Mouse (Mus musculus) C2C12 (cell line): ENCODE measurements at regions not wholly inside any gene's neighbourhood (a gene's known extent, or its start where the extent isn't known, plus 50 kb on each side); places are given as distances from the start of the nearest gene placed in this dataset.

Experiments
- H3K27me3 ChIP-seq: one replicate; pipeline ENCODE4 v1.6.1; 2011; ENCODE audit not compliant: control insufficient read depth, insufficient read depth, insufficient read length
- H3K36me3 ChIP-seq: one replicate; pipeline ENCODE4 v1.6.1; 2011; ENCODE audit not compliant: control insufficient read depth, insufficient read depth
- H3K4me3 ChIP-seq: one replicate; pipeline ENCODE4 v1.5.1; 2011; ENCODE audit warnings: mild to moderate bottlenecking, control low read depth; ENCODE audit not compliant: poor library complexity, insufficient read depth, severe bottlenecking
- H3K79me2 ChIP-seq: one replicate; pipeline ENCODE4 v1.6.1; 2011; ENCODE audit not compliant: control insufficient read depth, insufficient read depth
- H3K79me3 ChIP-seq: one replicate; pipeline ENCODE4 v1.6.1; 2011; ENCODE audit warnings: low read depth, control low read depth
- H3ac ChIP-seq: one replicate; pipeline ENCODE3; 2011; ENCODE audit warnings: low read depth; ENCODE audit not compliant: control insufficient read depth, insufficient read length
- CEBPB ChIP-seq: IDR thresholded peaks from one replicate; pipeline ENCODE4 v1.6.1; 2011; ENCODE audit warnings: low read depth, mild to moderate bottlenecking, control low read depth, moderate library complexity
- CTCF ChIP-seq: IDR thresholded peaks from one replicate; pipeline ENCODE4 v1.5.1; 2011; ENCODE audit not compliant: control insufficient read depth, insufficient read depth, insufficient read length
- FOSL1 ChIP-seq: IDR thresholded peaks from one replicate; pipeline ENCODE4 v1.8.0; 2011; ENCODE audit warnings: mild to moderate bottlenecking, low read length; ENCODE audit not compliant: poor library complexity, insufficient read depth, severe bottlenecking
- MAX ChIP-seq: IDR thresholded peaks from one replicate; pipeline ENCODE4 v1.6.1; 2011; ENCODE audit warnings: mild to moderate bottlenecking, control low read depth
- MYOD1 ChIP-seq: IDR thresholded peaks from one replicate; pipeline ENCODE4 v1.6.1; 2011; ENCODE audit warnings: low read depth; ENCODE audit not compliant: control insufficient read depth, insufficient read length
- MYOG ChIP-seq: IDR thresholded peaks from one replicate; pipeline ENCODE4 v1.6.1; 2011; ENCODE audit not compliant: control insufficient read depth, insufficient read length; ENCODE audit errors: extremely low read depth
- USF1 ChIP-seq: IDR thresholded peaks from one replicate; pipeline ENCODE4 v1.6.1; 2011; ENCODE audit warnings: low read depth, mild to moderate bottlenecking, control low read depth, moderate library complexity

- Histone ChIP-seq H3K79me2 (no peaks in the 10 kb centered on the region), H3K36me3 (no peaks in the 10 kb centered on the region), H3ac (no peak overlapping the region), H3K4me3 (no peak overlapping the region), H3K27me3 (no peaks in the 10 kb centered on the region), H3K79me3 (no peaks in the 10 kb centered on the region)
- TF ChIP-seq MYOG (no peak), MYOD1 (no peak), CTCF (no peak), MAX (no peak), CEBPB (no peak), USF1 (no peak), FOSL1 (no peak)
Measured at GRCm38 (mm10) chr9:115361191-115361590, 51.0 kb upstream of the Stt3b start.

GRCm38 (mm10) chr9:115361881-115362280 lies 51.7 kb upstream of the Stt3b start:
- TF ChIP-seq FOSL1 (no peak), MYOD1 (no peak), MYOG (no peak), MAX (no peak), CEBPB (no peak), CTCF (no peak), USF1 (no peak)

GRCm38 (mm10) chr9:115362486-115362885 lies 52.3 kb upstream of the Stt3b start:
- Histone ChIP-seq H3K4me3 (no peak overlapping the region), H3K27me3 (no peaks in the 10 kb centered on the region), H3K79me2 (no peaks in the 10 kb centered on the region), H3K36me3 (no peaks in the 10 kb centered on the region), H3K79me3 (no peaks in the 10 kb centered on the region), H3ac (no peak overlapping the region)
- no peak for TF ChIP-seq CTCF
- TF ChIP-seq FOSL1, result no peak
- no peak for TF ChIP-seq MAX
- TF ChIP-seq USF1, result no peak
- TF ChIP-seq CEBPB, result no peak
- no peak for TF ChIP-seq MYOG
- TF ChIP-seq MYOD1, result no peak

More at GRCm38 (mm10) chr9:115361881-115362280, 51.7 kb upstream of the Stt3b start:
- no peaks in the 10 kb centered on the region for H3K36me3 ChIP-seq
- no peak overlapping the region for H3ac ChIP-seq
- H3K27me3 ChIP-seq, result no peaks in the 10 kb centered on the region
- no peak overlapping the region for H3K4me3 ChIP-seq
- no peaks in the 10 kb centered on the region for H3K79me2 ChIP-seq
- no peaks in the 10 kb centered on the region for H3K79me3 ChIP-seq

- Histone ChIP-seq H3ac (no peak overlapping the region), H3K4me3 (no peak overlapping the region), H3K79me2 (no peaks in the 10 kb centered on the region), H3K79me3 (no peaks in the 10 kb centered on the region), H3K27me3 (no peaks in the 10 kb centered on the region), H3K36me3 (no peaks in the 10 kb centered on the region)
- TF ChIP-seq CEBPB, result no peak
Measured at GRCm38 (mm10) chr9:115364919-115365861, 55.0 kb upstream of the Stt3b start.

- no peaks in the 10 kb centered on the region for H3K27me3 ChIP-seq
- H3K79me2 ChIP-seq, result no peaks in the 10 kb centered on the region
- no peak overlapping the region for H3ac ChIP-seq
- no peaks in the 10 kb centered on the region for H3K36me3 ChIP-seq
- no peaks in the 10 kb centered on the region for H3K79me3 ChIP-seq
- no peak overlapping the region for H3K4me3 ChIP-seq
- TF ChIP-seq MYOD1 (no peak), FOSL1 (no peak)
Measured at GRCm38 (mm10) chr9:115367808-115368207, 57.6 kb upstream of the Stt3b start.

- Histone ChIP-seq H3K27me3 (no peaks in the 10 kb centered on the region), H3ac (no peak overlapping the region), H3K79me3 (no peaks in the 10 kb centered on the region), H3K79me2 (no peaks in the 10 kb centered on the region), H3K4me3 (no peak overlapping the region), H3K36me3 (no peaks in the 10 kb centered on the region)
- TF ChIP-seq MAX (no peak), MYOG (no peak), USF1 (no peak), FOSL1 (no peak), CTCF (no peak), MYOD1 (no peak), CEBPB (no peak)
Measured at GRCm38 (mm10) chr9:115380276-115380675, 70.1 kb upstream of the Stt3b start.
